9 mouse cellular contexts compared by ENCODE assay signal in the genomic region with DNA sequence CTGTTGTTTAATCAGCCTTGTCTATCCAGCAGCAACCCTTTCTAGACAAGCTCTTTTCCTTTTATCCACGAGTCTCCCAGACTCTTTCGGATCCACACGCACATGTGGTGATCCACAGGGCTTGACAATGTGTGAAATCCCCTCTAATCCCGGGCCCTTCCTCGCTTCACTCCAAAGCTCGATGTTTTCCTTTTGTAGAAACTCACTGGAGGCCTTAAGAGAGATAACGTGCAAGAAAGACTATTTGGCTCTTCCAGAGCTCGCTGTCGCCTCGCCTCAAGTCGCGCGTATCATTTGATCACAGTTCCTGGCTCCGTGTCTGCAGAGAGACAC.
A peak's percentile ranks its signal among the peaks of the same experiment; 100 is the strongest.
DNase-seq lines count a peak whose midpoint lies in the region; ATAC-seq and TF ChIP-seq lines count a peak whose summit lies in the region.
"Had no signal": no experiment of that assay in that cellular context is flagged by ENCODE, and none has a peak within 500 bp of the region (broad histone marks: within the 10 kb centered on the region; RNA-seq: fewer than 3 reads in every experiment).

No protein-coding gene starts in this region.

- no peaks in the 10 kb centered on the region for H3K36me3 ChIP-seq in CH12.LX (replicated peaks in 1 of 2; ENCODE audit: control insufficient read depth in 1 of 2, insufficient read depth in 1 of 2, low read length in 1 of 2)
- H3K36me3 ChIP-seq in hindbrain, embryonic 10.5 days, result no peaks in the 10 kb centered on the region
- H3K36me3 ChIP-seq: neural tube, embryonic 13.5 days had no signal

- TF ChIP-seq CTCF in left cerebral cortex, adult 2 months (IDR thresholded peaks at IDR 0.05), result no peak
- TF ChIP-seq CTCF in CH12.LX (conservative IDR thresholded peaks at IDR 0.05 in 1 of 2, IDR thresholded peaks at IDR 0.05 in 1 of 2; ENCODE audit: low read depth in 2 of 2, low read length in 2 of 2), result no peak

- peak overlapping the region; percentile 80 for H3K4me2 ChIP-seq in CH12.LX (ENCODE audit: insufficient read depth, low read depth, poor library complexity, severe bottlenecking)
- H3K4me2 ChIP-seq: neural tube, embryonic 13.5 days had no signal

- peak overlapping the region; percentile 29 for H3K9ac ChIP-seq in CH12.LX (ENCODE audit: insufficient read depth, low read depth)
- H3K9ac ChIP-seq: neural tube, embryonic 13.5 days had no signal

- 87% methylated on average over 14 of the region's 14 CpGs for WGBS in hindbrain, embryonic 10.5 days

- TF ChIP-seq EP300 in CH12.LX (IDR thresholded peaks at IDR 0.05; ENCODE audit: low read length), result no peak

- H3K27ac ChIP-seq in left cerebral cortex, adult 2 months, result no peak overlapping the region
- peak overlapping the region; percentile 73 for H3K27ac ChIP-seq in CH12.LX (ENCODE audit: insufficient read depth, low read depth)
- no peak overlapping the region for H3K27ac ChIP-seq in hindbrain, embryonic 10.5 days
- H3K27ac ChIP-seq: neural tube, embryonic 13.5 days had no signal

- no peak for TF ChIP-seq POLR2A in CH12.LX (IDR thresholded peaks at IDR 0.05; ENCODE audit: low read depth, low read length)

- no peak for TF ChIP-seq RAD21 in CH12.LX (IDR thresholded peaks at IDR 0.05; ENCODE audit: low read depth, low read length)

- in situ Hi-C loops in CH12.LX (cut with MboI; ENCODE audit: low pct_ligation_motif_present, low pct_unique_long_range_greater_than_20kb, low sequenced_read_pairs), result loop anchor here (5.0 to 25.0 kb wide), 3 partner anchors 104 to 941 kb away; no protein-coding TSS in a partner anchor

- DNase-seq in frontal cortex, postnatal 14 days (ENCODE audit: low spot score in 2 of 2), result no peak
- DNase-seq in left cerebral cortex, adult 2 months (ENCODE audit: extremely low spot score in 1 of 2, low spot score in 2 of 2), result peak in 1 of 2 experiments; percentile 18
- no peak for DNase-seq in left cerebral cortex, adult 18-20 months (ENCODE audit: low spot score in 2 of 2)
- DNase-seq in CH12.LX (ENCODE audit: extremely low read depth), result no peak
- DNase-seq in cerebellum, postnatal 25 days, result peak; percentile 35 to 45
- no peak for DNase-seq in ovary, postnatal 10 days (ENCODE audit: low spot score)
- DNase-seq in hindbrain, embryonic 10.5 days (ENCODE audit: low spot score), result no peak

- H3K4me3 ChIP-seq in left cerebral cortex, adult 2 months, result peak overlapping the region; percentile 29
- H3K4me3 ChIP-seq in CH12.LX (replicated peaks in 1 of 3; ENCODE audit: low read depth in 2 of 3, low read length in 2 of 3, poor library complexity in 1 of 3), result no peak overlapping the region
- H3K4me3 ChIP-seq in hindbrain, embryonic 10.5 days, result no peak overlapping the region
- H3K4me3 ChIP-seq: neural tube, embryonic 13.5 days had no signal

- peaks cover 35 to 58% of the 10 kb centered on the region in 2 experiments for H3K4me1 ChIP-seq in CH12.LX (ENCODE audit: control insufficient read depth in 1 of 2, insufficient read depth in 2 of 2)
- peaks cover 10% of the 10 kb centered on the region for H3K4me1 ChIP-seq in hindbrain, embryonic 10.5 days (replicated peaks)

- peaks cover 4% of the 10 kb centered on the region for H3K9me3 ChIP-seq in CH12.LX (replicated peaks; ENCODE audit: low read length)
- no peaks in the 10 kb centered on the region for H3K9me3 ChIP-seq in hindbrain, embryonic 10.5 days
- H3K9me3 ChIP-seq: neural tube, embryonic 13.5 days had no signal

- intact Hi-C loops in left cerebral cortex, adult 2 months (cut with DNase I), result no loop called here

- no peaks in the 10 kb centered on the region for H3K79me2 ChIP-seq in CH12.LX (replicated peaks; ENCODE audit: control insufficient read depth, extremely low read depth, insufficient read depth, poor library complexity, severe bottlenecking)

- peak; percentile 64 for ATAC-seq in frontal cortex, adult (ENCODE audit: low TSS enrichment)

- H3K27me3 ChIP-seq in CH12.LX (replicated peaks), result no peaks in the 10 kb centered on the region
- no peaks in the 10 kb centered on the region for H3K27me3 ChIP-seq in hindbrain, embryonic 10.5 days (ENCODE audit: insufficient read depth, poor library complexity, severe bottlenecking)
- H3K27me3 ChIP-seq: neural tube, embryonic 13.5 days had no signal

- dilution Hi-C loops in CH12.LX (cut with MboI; ENCODE audit: extremely low pct_ligation_motif_present, extremely low pct_unique_long_range_greater_than_20kb, low sequenced_read_pairs), result no loop called here

TF ChIP-seq in CH12.LX, 34 proteins besides CTCF, POLR2A, EP300 and RAD21:
- TF ChIP-seq GABPA (IDR thresholded peaks at IDR 0.05; ENCODE audit: insufficient replicate concordance, low read depth, low read length) (no peak), USF1 (IDR thresholded peaks at IDR 0.05; ENCODE audit: low read depth, low read length) (no peak), ZMIZ1 (IDR thresholded peaks at IDR 0.05; ENCODE audit: low read depth, low read length) (no peak), ZNF384 (IDR thresholded peaks at IDR 0.05; ENCODE audit: low read depth, low read length) (no peak), TCF12 (IDR thresholded peaks at IDR 0.05; ENCODE audit: low read depth, low read length) (no peak), CHD2 (IDR thresholded peaks at IDR 0.05; ENCODE audit: low read length) (no peak), MAZ (IDR thresholded peaks at IDR 0.05; ENCODE audit: low read depth, low read length) (no peak), NRF1 (IDR thresholded peaks at IDR 0.05; ENCODE audit: low read depth, low read length) (no peak)

Comparison
In these comparisons a context has a peak if more than half of its experiments do, and no peak if none do; other contexts are left out.
1. DNase-seq: peak in cerebellum, postnatal 25 days (2 of 2); none in frontal cortex, postnatal 14 days (0 of 2), left cerebral cortex, adult 18-20 months (0 of 2), CH12.LX (single experiment), ovary, postnatal 10 days (single experiment) and hindbrain, embryonic 10.5 days (single experiment).